10 mouse cellular contexts compared by ENCODE assay signal in the genomic region with DNA sequence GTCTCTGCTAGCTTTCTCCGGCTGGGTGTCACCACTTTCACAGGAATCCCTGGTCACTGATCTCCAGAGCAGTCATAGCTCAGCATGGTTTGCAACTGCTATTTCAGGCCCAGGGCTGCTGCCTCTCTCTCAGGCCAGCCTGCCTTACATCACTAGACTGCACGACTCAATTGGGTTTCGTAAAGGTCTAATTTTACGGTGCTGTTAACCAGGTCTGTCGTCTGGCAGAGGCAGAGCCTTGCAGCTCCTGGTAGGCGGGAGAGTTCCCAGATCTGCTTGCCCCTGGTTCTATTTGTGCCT. TPM values are rescaled to one million over a fixed set of nuclear protein-coding genes. Genes with fewer than 3 reads are reported as not detected.
DNase-seq lines count a peak whose midpoint lies in the region; ATAC-seq and TF ChIP-seq lines count a peak whose summit lies in the region.
"Had no signal": no experiment of that assay in that cellular context is flagged by ENCODE, and none has a peak within 500 bp of the region (broad histone marks: within the 10 kb centered on the region; RNA-seq: fewer than 3 reads in every experiment).

No protein-coding gene starts in this region.

- TF ChIP-seq CTCF in cerebellum, adult 2 months (IDR thresholded peaks at IDR 0.05; ENCODE audit: borderline replicate concordance, insufficient read depth, low read depth, low read length), result no peak
- TF ChIP-seq CTCF in olfactory bulb, adult 2 months (IDR thresholded peaks at IDR 0.05; ENCODE audit: insufficient read depth, low read depth, low read length), result no peak

- H3K9ac ChIP-seq in hindbrain, embryonic 13.5 days, result no peak overlapping the region; the same call in 1 of the 2 replicates
- peak overlapping the region; percentile 35; the same call in 1 of the 2 replicates for H3K9ac ChIP-seq in limb, embryonic 14.5 days (ENCODE audit: low read depth, low read length, severe bottlenecking)

- no peaks in the 10 kb centered on the region for H3K36me3 ChIP-seq in hindbrain, embryonic 13.5 days
- no peaks in the 10 kb centered on the region for H3K36me3 ChIP-seq in limb, embryonic 14.5 days (ENCODE audit: control insufficient read depth, insufficient read depth, low read length)
- H3K36me3 ChIP-seq: G1E had no signal

- peak; percentile 76 for DNase-seq in NIH3T3 (ENCODE audit: low read depth)
- DNase-seq in cerebellum, adult 2 months, result peak; percentile 78 to 89
- DNase-seq in gastrocnemius, adult 18-20 months (ENCODE audit: low spot score), result peak; percentile 51
- DNase-seq in limb, embryonic 14.5 days (ENCODE audit: low spot score), result peak; percentile 19
- DNase-seq in right cerebral cortex, adult 2 months (ENCODE audit: low spot score in 2 of 2), result no peak
- DNase-seq in frontal cortex, postnatal 14 days (ENCODE audit: low spot score in 2 of 2), result no peak

- H3K27me3 ChIP-seq in cerebellum, adult 2 months (ENCODE audit: control insufficient read depth, insufficient read depth, low read length), result no peaks in the 10 kb centered on the region
- H3K27me3 ChIP-seq in hindbrain, embryonic 13.5 days, result peaks cover 35% of the 10 kb centered on the region
- no peaks in the 10 kb centered on the region for H3K27me3 ChIP-seq in limb, embryonic 14.5 days (ENCODE audit: control insufficient read depth, insufficient read depth, low read length)

- no peak overlapping the region for H3K27ac ChIP-seq in cerebellum, adult 2 months (ENCODE audit: insufficient read depth, low read length)
- no peak overlapping the region for H3K27ac ChIP-seq in hindbrain, embryonic 13.5 days
- H3K27ac ChIP-seq in limb, embryonic 14.5 days (replicated peaks; ENCODE audit: low read depth, low read length), result peak overlapping the region; percentile 35; the same call in 1 of the 2 replicates
- no peak overlapping the region; the same call in 1 of the 2 replicates for H3K27ac ChIP-seq in olfactory bulb, adult 2 months (ENCODE audit: insufficient read depth, low read depth, low read length)

- H3K4me1 ChIP-seq in cerebellum, adult 2 months (ENCODE audit: control insufficient read depth, insufficient read depth, low read length), result no peaks in the 10 kb centered on the region; the same call in 1 of the 2 replicates
- H3K4me1 ChIP-seq in hindbrain, embryonic 13.5 days (replicated peaks), result peaks cover 28% of the 10 kb centered on the region
- peaks cover 10% of the 10 kb centered on the region for H3K4me1 ChIP-seq in limb, embryonic 14.5 days (ENCODE audit: control insufficient read depth, insufficient read depth, low read length)
- peaks cover 19% of the 10 kb centered on the region for H3K4me1 ChIP-seq in olfactory bulb, adult 2 months (ENCODE audit: control insufficient read depth, insufficient read depth, low read length)

- no peak for ATAC-seq in hindbrain, embryonic 13.5 days (ENCODE audit: low FRiP score)
- peak; percentile 31; the same call in 1 of the 2 replicates for ATAC-seq in limb, embryonic 14.5 days (ENCODE audit: low FRiP score, low read depth)

- peak overlapping the region; percentile 86 for H3K4me2 ChIP-seq in hindbrain, embryonic 13.5 days
- peak overlapping the region; percentile 58 for H3K4me2 ChIP-seq in limb, embryonic 14.5 days (replicated peaks; ENCODE audit: low read depth, low read length, severe bottlenecking)

- H3K9me3 ChIP-seq in hindbrain, embryonic 13.5 days, result no peaks in the 10 kb centered on the region
- H3K9me3 ChIP-seq in limb, embryonic 14.5 days (ENCODE audit: control insufficient read depth, low read length), result no peaks in the 10 kb centered on the region

- H3K4me3 ChIP-seq in cerebellum, adult 2 months (replicated peaks; ENCODE audit: insufficient read depth, low read depth, low read length), result peak overlapping the region; percentile 4
- no peak overlapping the region for H3K4me3 ChIP-seq in hindbrain, embryonic 13.5 days
- H3K4me3 ChIP-seq in limb, embryonic 14.5 days (replicated peaks; ENCODE audit: low read length), result peak overlapping the region; percentile 51
- H3K4me3 ChIP-seq in olfactory bulb, adult 2 months (ENCODE audit: insufficient read depth, low read depth, low read length), result 0 out of 2 replicates have a peak overlapping the region, but pooled peaks have one; percentile 7

- 11% methylated on average over 6 of the region's 6 CpGs for WGBS in cerebellum, adult 2 months
- 19% methylated on average over 6 of the region's 6 CpGs for WGBS in hindbrain, embryonic 13.5 days
- WGBS in limb, embryonic 14.5 days, result 5% methylated on average over 6 of the region's 6 CpGs
- 39% methylated on average over 6 of the region's 6 CpGs for WGBS in olfactory bulb, adult 2 months

- no peak for TF ChIP-seq POLR2A in cerebellum, adult 2 months (IDR thresholded peaks at IDR 0.05; ENCODE audit: borderline replicate concordance, insufficient read depth, low read length)
- TF ChIP-seq POLR2A in limb, embryonic 14.5 days (IDR thresholded peaks at IDR 0.05; ENCODE audit: borderline replicate concordance, extremely low read depth, insufficient read depth, insufficient read length), result no peak
- TF ChIP-seq POLR2A in olfactory bulb, adult 2 months (IDR thresholded peaks at IDR 0.05; ENCODE audit: insufficient read depth, low read depth, low read length), result no peak

RNA-seq across cellular contexts. Expression of gene Pappa, which starts 3.3 kb away (rescaled TPM):
- polyA plus RNA-seq in cerebellum, adult 2 months (2012; rRNA removed), result 2.0 and 2.5 TPM in 2 replicates
- under 1 TPM; 0.24 to 0.46 TPM for total RNA-seq in gastrocnemius, adult 18-20 months (2021)
- 0.39 and 0.52 TPM in 2 replicates for polyA plus RNA-seq in hindbrain, embryonic 13.5 days (2015; fragmentation: Nextera tagmentation; extraction: Ambion mirVana)
- polyA plus RNA-seq in limb, embryonic 14.5 days (2012; rRNA removed), result 1.7 and 2.2 TPM in 2 replicates
- 1.7 and 1.9 TPM in 2 replicates for polyA plus RNA-seq in limb, embryonic 14.5 days (2014; fragmentation: Nextera tagmentation; extraction: Ambion mirVana)
- polyA plus RNA-seq in olfactory bulb, adult 2 months (2012; ENCODE audit: insufficient read depth, insufficient read length, low replicate concordance, missing spikeins), result not detected in 2 replicates
- total RNA-seq: hematopoietic stem cell, adult 5-6 weeks had no signal
- polyA plus RNA-seq: G1E had no signal

Comparison
In these comparisons a context has a peak if more than half of its experiments do, and no peak if none do; other contexts are left out.
1. DNase-seq: peak in NIH3T3 (single experiment), cerebellum, adult 2 months (2 of 2), gastrocnemius, adult 18-20 months (single experiment) and limb, embryonic 14.5 days (single experiment); none in right cerebral cortex, adult 2 months (0 of 2) and frontal cortex, postnatal 14 days (0 of 2).